Mouse (Mus musculus) midbrain, embryonic 13.5 days (tissue): ENCODE data around the gene Naaladl2. TPM values are rescaled to one million over a fixed set of nuclear protein-coding genes. Genes with fewer than 3 reads are reported as not detected.
"Not testable (repeated sequence)": the region's sequence is repeated elsewhere in the genome, so short reads cannot be mapped to it uniquely, and the experiment has no call there.

ENCODE experiments used
- ATAC-seq: fragments of 200-750 bp; cut with Nextera tagmentation; 2 replicates; pipeline ENCODE4 v1.8.0; 2017; ENCODE audit warnings: mild to moderate bottlenecking, moderate TSS enrichment, moderate library complexity
- H3K27ac ChIP-seq: fragments of 300-500 bp; sonication (generic); 2 replicates; pipeline ENCODE4 v1.5.1; 2015; ENCODE audit warnings: inconsistent platforms, mild to moderate bottlenecking, moderate library complexity
- H3K27me3 ChIP-seq: fragments of 300-500 bp; sonication (generic); 2 replicates; pipeline ENCODE4 v1.6.1; 2015; ENCODE audit warnings: mild to moderate bottlenecking, inconsistent platforms
- H3K36me3 ChIP-seq: fragments of 300-500 bp; sonication (generic); 2 replicates; pipeline ENCODE4 v1.6.1; 2015; ENCODE audit warnings: mild to moderate bottlenecking, inconsistent platforms
- H3K4me1 ChIP-seq: fragments of 300-500 bp; sonication (generic); replicated peaks from 2 replicates; pipeline ENCODE4 v1.6.1; 2015; ENCODE audit warnings: inconsistent platforms
- H3K4me2 ChIP-seq: fragments of 300-500 bp; sonication (generic); replicated peaks from 2 replicates; pipeline ENCODE4 v1.6.1; 2015; ENCODE audit warnings: moderate library complexity, mild to moderate bottlenecking, inconsistent platforms
- H3K4me3 ChIP-seq: fragments of 300-500 bp; sonication (generic); replicated peaks from 2 replicates; pipeline ENCODE4 v1.5.1; 2015; ENCODE audit warnings: mild to moderate bottlenecking, inconsistent platforms
- H3K9ac ChIP-seq: fragments of 300-500 bp; sonication (generic); replicated peaks from 2 replicates; pipeline ENCODE4 v1.6.1; 2015; ENCODE audit warnings: mild to moderate bottlenecking, inconsistent platforms
- H3K9me3 ChIP-seq: fragments of 300-500 bp; sonication (generic); 2 replicates; pipeline ENCODE4 v1.6.1; 2016; ENCODE audit warnings: mild to moderate bottlenecking, inconsistent platforms
- WGBS: fragments of 180-500 bp; shearing (Covaris S2); methylation state at CpG from one replicate; pipeline ENCODE4 v1.1.7; 2015; 5-methylcytosine and 5-hydroxymethylcytosine counted together
- polyA plus RNA-seq: library from polyadenylated mRNA; unstranded; fragments of >200 nt; fragmentation: Nextera tagmentation; extraction: Ambion mirVana; gene quantifications from 2 replicates; pipeline ENCODE4 v1.2.1, GENCODE M21; 2015

Naaladl2 gene
- polyA plus RNA-seq, 1 experiment from 2014 or later = 0.42 TPM

GRCm38 (mm10) chr3:25075785-25076184 lies 68.3 kb downstream of the Naaladl2 start:
- H3K9me3 ChIP-seq = no peaks in the 10 kb centered on the region
- no peak overlapping the region for H3K4me3 ChIP-seq
- WGBS = 97% methylated on average over 1 of the region's 1 CpGs
- no peak for ATAC-seq
- 0 out of 2 replicates have a peak, but pooled peaks cover 7% of the 10 kb centered on the region for H3K4me1 ChIP-seq
- no peaks in the 10 kb centered on the region for H3K27me3 ChIP-seq
- H3K4me2 ChIP-seq = no peak overlapping the region
- no peak overlapping the region for H3K27ac ChIP-seq
- no peak overlapping the region for H3K9ac ChIP-seq
- H3K36me3 ChIP-seq = no peaks in the 10 kb centered on the region

- Histone ChIP-seq H3K4me1 (0 out of 2 replicates have a peak, but pooled peaks cover 7% of the 10 kb centered on the region), H3K9me3 (no peaks in the 10 kb centered on the region), H3K27me3 (no peaks in the 10 kb centered on the region), H3K4me3 (no peak overlapping the region), H3K9ac (no peak overlapping the region), H3K36me3 (no peaks in the 10 kb centered on the region), H3K4me2 (no peak overlapping the region), H3K27ac (no peak overlapping the region)
- no peak for ATAC-seq
- WGBS = 63% methylated on average over 4 of the region's 4 CpGs
Measured at GRCm38 (mm10) chr3:25074266-25074665, 69.8 kb downstream of the Naaladl2 start.

GRCm38 (mm10) chr3:25073821-25074220 lies 70.2 kb downstream of the Naaladl2 start:
- Histone ChIP-seq H3K4me1 (0 out of 2 replicates have a peak, but pooled peaks cover 7% of the 10 kb centered on the region), H3K4me3 (no peak overlapping the region), H3K9ac (no peak overlapping the region), H3K27me3 (no peaks in the 10 kb centered on the region), H3K27ac (no peak overlapping the region), H3K4me2 (0 out of 2 replicates have a peak overlapping the region, but pooled peaks have one; percentile 5), H3K36me3 (no peaks in the 10 kb centered on the region), H3K9me3 (no peaks in the 10 kb centered on the region)
- WGBS = 30% methylated on average over 6 of the region's 6 CpGs
- no peak for ATAC-seq

- WGBS = 85% methylated on average over 4 of the region's 4 CpGs
- Histone ChIP-seq H3K36me3 (no peaks in the 10 kb centered on the region), H3K4me1 (no peaks in the 10 kb centered on the region), H3K27ac (no peak overlapping the region), H3K9ac (no peak overlapping the region), H3K4me3 (no peak overlapping the region), H3K4me2 (no peak overlapping the region), H3K9me3 (no peaks in the 10 kb centered on the region), H3K27me3 (no peaks in the 10 kb centered on the region)
- ATAC-seq = no peak
Measured at GRCm38 (mm10) chr3:25063217-25063616, 80.8 kb downstream of the Naaladl2 start.

- no peak overlapping the region for H3K4me2 ChIP-seq
- H3K9ac ChIP-seq = no peak overlapping the region
- no peaks in the 10 kb centered on the region for H3K9me3 ChIP-seq
- no peak overlapping the region for H3K4me3 ChIP-seq
- H3K36me3 ChIP-seq = no peaks in the 10 kb centered on the region
- 21% methylated on average over 2 of the region's 2 CpGs for WGBS
- H3K27me3 ChIP-seq = no peaks in the 10 kb centered on the region
- H3K27ac ChIP-seq = no peak overlapping the region
- ATAC-seq = no peak
- H3K4me1 ChIP-seq = no peaks in the 10 kb centered on the region; the same call in 1 of the 2 replicates
Measured at GRCm38 (mm10) chr3:25052975-25053374, 91.1 kb downstream of the Naaladl2 start.

DNA sequence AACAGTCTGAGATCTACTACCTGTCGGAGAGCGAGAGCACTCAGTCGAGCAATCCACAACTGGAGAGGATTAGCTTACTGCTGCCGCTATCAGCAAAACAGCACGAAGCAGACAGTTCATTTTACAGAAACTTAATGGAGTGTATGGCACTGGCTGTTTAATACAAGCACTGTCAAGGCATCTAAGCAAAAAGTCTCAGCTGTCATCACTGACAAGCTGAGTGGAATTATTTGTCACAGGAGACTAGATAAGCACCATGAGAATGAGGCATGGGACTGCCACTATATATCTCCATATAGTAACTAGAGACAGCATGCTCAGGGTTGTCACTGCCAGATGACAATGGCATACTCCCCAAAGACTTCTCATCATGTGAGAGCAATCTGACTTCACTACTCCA lies 124.1 kb downstream of the Naaladl2 start:
- 70% methylated on average over 5 of the region's 5 CpGs for WGBS
- peak; percentile 69 for ATAC-seq
- Histone ChIP-seq H3K9ac (no peak overlapping the region), H3K4me1 (no peaks in the 10 kb centered on the region), H3K4me2 (no peak overlapping the region), H3K36me3 (no peaks in the 10 kb centered on the region), H3K4me3 (no peak overlapping the region), H3K9me3 (no peaks in the 10 kb centered on the region), H3K27ac (no peak overlapping the region), H3K27me3 (no peaks in the 10 kb centered on the region)

GRCm38 (mm10) chr3:25010751-25011150 lies 133.3 kb downstream of the Naaladl2 start:
- 88% methylated on average over 1 of the region's 1 CpGs for WGBS
- Histone ChIP-seq H3K9me3 (no peaks in the 10 kb centered on the region), H3K9ac (no peak overlapping the region), H3K36me3 (no peaks in the 10 kb centered on the region), H3K4me1 (no peaks in the 10 kb centered on the region), H3K4me2 (no peak overlapping the region), H3K27ac (no peak overlapping the region), H3K4me3 (no peak overlapping the region), H3K27me3 (no peaks in the 10 kb centered on the region)
- ATAC-seq = no peak

- H3K36me3 ChIP-seq, H3K27me3 ChIP-seq, H3K9ac ChIP-seq, H3K4me2 ChIP-seq, ATAC-seq, H3K9me3 ChIP-seq, H3K27ac ChIP-seq, H3K4me1 ChIP-seq, H3K4me3 ChIP-seq: not testable (repeated sequence)
- 42% methylated on average over 2 of the region's 2 CpGs for WGBS
Measured at GRCm38 (mm10) chr3:25006802-25007201, 137.3 kb downstream of the Naaladl2 start.

- H3K27me3 ChIP-seq = no peaks in the 10 kb centered on the region
- no peaks in the 10 kb centered on the region for H3K9me3 ChIP-seq
- H3K4me2 ChIP-seq = no peak overlapping the region
- 0 out of 2 replicates have a peak, but pooled peaks have one; percentile 27 for ATAC-seq
- no peak overlapping the region for H3K9ac ChIP-seq
- no peak overlapping the region for H3K4me3 ChIP-seq
- H3K36me3 ChIP-seq = no peaks in the 10 kb centered on the region
- 55% methylated on average over 2 of the region's 2 CpGs for WGBS
- H3K27ac ChIP-seq = no peak overlapping the region
- H3K4me1 ChIP-seq = peaks cover 8% of the 10 kb centered on the region; the same call in 1 of the 2 replicates
Measured at GRCm38 (mm10) chr3:24992577-24992976, 151.5 kb downstream of the Naaladl2 start.

DNA sequence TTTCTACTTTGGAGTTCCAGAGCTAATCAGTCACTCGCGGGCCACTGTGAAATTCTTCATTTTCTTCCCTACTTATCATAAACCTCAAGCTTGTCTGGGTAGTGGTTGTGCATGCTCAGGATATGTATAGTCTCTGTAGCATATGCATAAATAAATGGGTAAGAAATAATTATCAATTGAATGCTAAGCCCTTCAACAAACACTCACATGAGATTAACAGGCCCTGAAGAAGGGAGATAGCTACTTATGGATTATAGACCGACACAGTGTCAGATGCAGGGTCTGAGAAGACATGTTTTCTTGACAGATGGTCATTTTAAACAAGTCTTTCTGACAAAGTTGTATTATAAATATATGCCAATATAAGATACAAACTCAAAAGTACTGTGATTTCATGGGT lies 152.0 kb downstream of the Naaladl2 start:
- no peak overlapping the region for H3K4me2 ChIP-seq
- no peak overlapping the region for H3K4me3 ChIP-seq
- H3K9ac ChIP-seq = no peak overlapping the region
- no peak overlapping the region for H3K27ac ChIP-seq
- ATAC-seq = peak; percentile 69
- H3K4me1 ChIP-seq = peaks cover 8% of the 10 kb centered on the region; the same call in 1 of the 2 replicates
- 46% methylated on average over 3 of the region's 3 CpGs for WGBS
- no peaks in the 10 kb centered on the region for H3K9me3 ChIP-seq
- no peaks in the 10 kb centered on the region for H3K36me3 ChIP-seq
- H3K27me3 ChIP-seq = no peaks in the 10 kb centered on the region

DNA sequence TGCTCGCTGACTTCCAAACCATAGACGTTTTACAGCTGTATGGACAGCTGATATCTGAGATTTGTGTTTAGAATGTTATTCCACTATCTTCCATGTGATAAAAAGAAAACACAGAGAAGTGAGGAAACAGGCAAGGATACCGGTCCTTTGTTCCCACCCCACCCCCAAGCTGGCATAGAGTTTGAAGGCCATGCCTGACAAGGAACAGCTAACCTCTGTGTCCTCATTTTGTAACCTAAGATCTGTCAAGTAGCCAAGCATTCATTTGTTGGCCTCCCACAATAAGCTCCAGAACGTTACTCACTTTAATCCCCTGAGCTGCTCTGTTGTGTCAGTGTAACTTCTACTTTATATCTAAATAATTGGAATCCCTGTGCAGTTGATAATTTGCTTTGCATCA lies 161.9 kb downstream of the Naaladl2 start:
- no peak overlapping the region for H3K9ac ChIP-seq
- no peaks in the 10 kb centered on the region for H3K4me1 ChIP-seq
- no peaks in the 10 kb centered on the region for H3K27me3 ChIP-seq
- no peak overlapping the region for H3K4me2 ChIP-seq
- no peak overlapping the region for H3K27ac ChIP-seq
- H3K4me3 ChIP-seq = no peak overlapping the region
- ATAC-seq = no peak
- H3K36me3 ChIP-seq = no peaks in the 10 kb centered on the region
- no peaks in the 10 kb centered on the region for H3K9me3 ChIP-seq
- WGBS = 70% methylated on average over 4 of the region's 4 CpGs

DNA sequence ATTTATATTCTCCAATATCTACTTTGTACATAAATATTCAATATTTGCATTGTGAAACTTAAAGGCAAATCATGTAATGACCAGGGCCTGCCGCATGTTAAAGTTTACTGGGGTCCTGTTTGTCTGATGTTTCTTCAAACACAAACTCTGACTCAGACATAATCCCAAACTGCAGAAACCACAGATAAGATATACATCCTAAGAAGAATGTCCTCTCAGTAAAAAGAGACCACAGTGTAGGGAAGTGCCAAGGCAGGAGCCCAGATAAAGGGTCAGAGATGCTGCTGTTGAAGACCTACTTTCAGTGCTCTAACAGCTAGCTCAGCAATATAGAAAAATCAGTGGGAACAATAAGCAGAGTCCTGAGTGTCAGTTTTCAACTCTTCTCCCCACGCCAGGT lies 201.9 kb downstream of the Naaladl2 start:
- Histone ChIP-seq H3K4me1 (0 out of 2 replicates have a peak, but pooled peaks cover 5% of the 10 kb centered on the region), H3K9me3 (no peaks in the 10 kb centered on the region), H3K4me2 (no peak overlapping the region), H3K9ac (no peak overlapping the region), H3K36me3 (no peaks in the 10 kb centered on the region), H3K4me3 (no peak overlapping the region), H3K27ac (no peak overlapping the region), H3K27me3 (no peaks in the 10 kb centered on the region)
- ATAC-seq = no peak
- 97% methylated on average over 2 of the region's 2 CpGs for WGBS

GRCm38 (mm10) chr3:24938507-24939182 lies 205.4 kb downstream of the Naaladl2 start:
- ATAC-seq = peak; percentile 83
- H3K27me3 ChIP-seq = no peaks in the 10 kb centered on the region
- no peak overlapping the region for H3K27ac ChIP-seq
- no peak overlapping the region for H3K9ac ChIP-seq
- whole genome bisulfite sequencing = 62% methylated on average over 5 of the region's 5 CpGs
- H3K4me2 ChIP-seq = no peak overlapping the region
- H3K9me3 ChIP-seq = no peaks in the 10 kb centered on the region
- 0 out of 2 replicates have a peak, but pooled peaks cover 5% of the 10 kb centered on the region for H3K4me1 ChIP-seq
- no peaks in the 10 kb centered on the region for H3K36me3 ChIP-seq
- H3K4me3 ChIP-seq = no peak overlapping the region
